Mouse (Mus musculus): ENCODE measurements around the gene Hist2h2bb. TPM values are rescaled to one million over a fixed set of nuclear protein-coding genes. Genes with fewer than 3 reads are reported as not detected.
"Not testable (repeated sequence)": the region's sequence is repeated elsewhere in the genome, so short reads cannot be mapped to it uniquely, and the experiment has no call there.

The Hist2h2bb gene
- 4.0 and 6.5 TPM in 2 replicates for polyA plus RNA-seq (2016; fragmentation: Nextera tagmentation; extraction: Ambion mirVana)

DNA sequence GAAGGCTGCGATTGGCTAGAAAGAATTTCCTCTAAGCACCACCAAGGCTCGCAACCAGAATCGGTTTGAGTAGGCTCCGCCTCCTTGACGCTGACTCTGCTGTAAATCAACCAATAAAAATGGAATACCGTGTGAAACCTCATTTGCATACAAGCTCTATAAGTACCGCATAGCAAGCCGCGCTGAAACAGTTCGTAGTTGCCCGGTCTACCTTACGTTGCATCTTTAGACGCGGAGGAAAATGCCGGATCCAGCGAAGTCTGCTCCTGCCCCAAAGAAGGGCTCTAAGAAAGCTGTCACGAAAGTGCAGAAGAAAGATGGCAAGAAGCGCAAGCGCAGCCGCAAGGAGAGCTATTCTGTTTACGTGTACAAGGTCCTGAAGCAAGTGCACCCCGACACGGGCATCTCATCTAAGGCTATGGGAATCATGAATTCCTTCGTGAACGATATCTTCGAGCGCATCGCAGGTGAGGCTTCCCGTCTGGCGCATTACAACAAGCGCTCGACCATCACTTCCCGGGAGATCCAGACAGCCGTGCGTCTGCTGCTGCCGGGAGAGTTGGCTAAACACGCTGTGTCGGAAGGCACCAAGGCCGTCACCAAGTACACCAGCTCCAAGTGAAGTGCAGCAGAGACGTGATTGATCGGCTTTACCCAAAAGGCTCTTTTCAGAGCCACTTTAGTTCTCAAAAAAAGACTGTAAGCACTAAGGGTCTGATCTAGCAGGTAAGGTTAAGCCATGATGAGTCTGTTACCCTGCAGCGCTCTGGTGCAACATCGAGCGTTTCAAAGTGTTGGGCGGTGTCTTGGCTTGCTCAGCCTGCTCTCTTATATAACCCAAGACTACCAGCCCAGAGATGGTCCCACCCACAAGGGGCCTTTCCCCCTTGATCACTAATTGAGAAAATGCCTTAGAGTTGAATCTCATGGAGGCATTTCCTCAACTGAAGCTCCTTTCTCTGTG is at the start of gene Hist2h2bb:
Hist2h2bb (plus strand) TSS at position 242 of the 964 bp plus-strand sequence.
- Histone ChIP-seq H3K9ac (peak within 1 kb of the TSS; percentile 83), H3K36me3 (no peaks in the 10 kb centered on the region), H3K27me3 (replicated peaks) (no peaks in the 10 kb centered on the region), H3K4me2 (peak within 1 kb of the TSS; percentile 95), H3K4me3 (peak within 1 kb of the TSS; percentile 60), H3K4me1 (replicated peaks) (peaks cover 5% of the 10 kb centered on the region), H3K9me3 (replicated peaks) (no peaks in the 10 kb centered on the region), H3K27ac (ENCODE audit: poor library complexity, severe bottlenecking) (peak within 1 kb of the TSS; percentile 97)
- peak; percentile 96 for ATAC-seq (ENCODE audit: insufficient number of reproducible peaks, low FRiP score)
- WGBS: under 1% methylated on average over 45 of the region's 45 CpGs

- peak overlapping the region; percentile 100 for H3K27ac ChIP-seq (ENCODE audit: poor library complexity, severe bottlenecking)
- H3K36me3 ChIP-seq; H3K27me3 ChIP-seq (replicated peaks); H3K9me3 ChIP-seq (replicated peaks): not testable (repeated sequence)
- peak overlapping the region; percentile 79 for H3K4me3 ChIP-seq
- peaks cover 37% of the 10 kb centered on the region for H3K4me1 ChIP-seq (replicated peaks)
- peak overlapping the region; percentile 90 for H3K4me2 ChIP-seq
- ATAC-seq (ENCODE audit: insufficient number of reproducible peaks, low FRiP score): peak; percentile 4; the same call in 1 of the 2 replicates
- peak overlapping the region; percentile 90 for H3K9ac ChIP-seq
- WGBS: under 1% methylated on average over 43 of the region's 47 CpGs
Measured at GRCm38 (mm10) chr3:96220131-96220764, 49.3 kb upstream of the Hist2h2bb start.

- peak within 1 kb of the TSS; percentile 90 for H3K9ac ChIP-seq
- WGBS: under 1% methylated on average over 43 of the region's 43 CpGs
- ATAC-seq (ENCODE audit: insufficient number of reproducible peaks, low FRiP score): peak; percentile 90
- H3K9me3 ChIP-seq (replicated peaks): no peaks in the 10 kb centered on the region
- H3K27ac ChIP-seq (ENCODE audit: poor library complexity, severe bottlenecking): peak within 1 kb of the TSS; percentile 100
- peaks cover 39% of the 10 kb centered on the region for H3K4me1 ChIP-seq (replicated peaks)
- H3K4me2 ChIP-seq: peak within 1 kb of the TSS; percentile 90
- H3K4me3 ChIP-seq: peak within 1 kb of the TSS; percentile 79
- H3K36me3 ChIP-seq: no peaks in the 10 kb centered on the region
- H3K27me3 ChIP-seq (replicated peaks): no peaks in the 10 kb centered on the region
Measured at GRCm38 (mm10) chr3:96220765-96221639, 48.5 kb upstream of the Hist2h2bb start, which contains the start of the genes Hist2h2ac and Hist2h2be. Hist2h2ac (minus strand) TSS chr3:96220880. Hist2h2be (plus strand) TSS chr3:96221119.

DNA sequence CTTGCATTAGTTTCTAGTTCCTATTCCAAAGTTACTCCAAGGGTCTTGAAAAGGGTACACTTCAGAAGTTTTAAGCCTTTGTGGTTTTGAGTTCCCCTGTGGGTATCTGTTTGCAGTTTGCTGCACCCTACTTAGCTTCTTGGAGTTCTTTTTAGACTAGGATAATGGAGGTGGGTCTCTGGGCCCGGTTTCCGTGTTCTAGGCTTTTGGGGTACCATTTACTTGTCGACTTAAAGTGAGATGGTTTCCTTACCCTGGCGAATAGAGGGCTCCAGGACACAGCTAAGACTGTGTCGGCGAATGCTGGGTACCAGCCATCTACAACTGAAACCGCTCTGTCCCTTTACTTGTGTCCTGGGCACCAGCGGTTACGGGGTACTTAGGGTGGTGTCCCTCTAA is 47.9 kb upstream of the Hist2h2bb start:
- H3K4me2 ChIP-seq: peak overlapping the region; percentile 90
- H3K9me3 ChIP-seq (replicated peaks): no peaks in the 10 kb centered on the region
- peak overlapping the region; percentile 90 for H3K9ac ChIP-seq
- peak overlapping the region; percentile 100 for H3K27ac ChIP-seq (ENCODE audit: poor library complexity, severe bottlenecking)
- no peaks in the 10 kb centered on the region for H3K27me3 ChIP-seq (replicated peaks)
- 30% methylated on average over 9 of the region's 9 CpGs for WGBS
- no peak for ATAC-seq (ENCODE audit: insufficient number of reproducible peaks, low FRiP score)
- H3K4me3 ChIP-seq: peak overlapping the region; percentile 79
- H3K4me1 ChIP-seq (replicated peaks): peaks cover 43% of the 10 kb centered on the region
- H3K36me3 ChIP-seq: no peaks in the 10 kb centered on the region

DNA sequence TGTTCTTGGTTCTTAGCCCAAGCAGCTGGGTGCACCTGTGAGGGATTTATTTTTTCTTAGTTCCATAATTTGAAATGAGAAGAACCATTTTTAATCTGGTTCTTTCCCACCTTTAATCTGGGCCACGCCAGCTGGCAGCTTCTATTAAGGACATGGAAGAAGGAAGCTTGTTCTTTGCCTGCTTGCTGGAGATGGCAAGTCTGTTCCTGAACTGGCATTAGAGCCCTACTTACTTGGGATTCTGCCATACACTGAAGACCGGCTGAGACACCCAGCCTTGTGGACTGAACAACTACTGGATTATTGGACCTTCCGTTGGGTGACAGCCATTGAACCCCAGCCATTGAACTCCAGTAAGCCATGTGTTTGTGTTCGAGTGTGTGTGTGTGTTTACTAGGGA is 46.8 kb upstream of the Hist2h2bb start:
- H3K27ac ChIP-seq (ENCODE audit: poor library complexity, severe bottlenecking): no peak overlapping the region
- no peak overlapping the region for H3K9ac ChIP-seq
- no peaks in the 10 kb centered on the region for H3K9me3 ChIP-seq (replicated peaks)
- H3K4me1 ChIP-seq (replicated peaks): peaks cover 49% of the 10 kb centered on the region
- H3K36me3 ChIP-seq: no peaks in the 10 kb centered on the region
- no peak for ATAC-seq (ENCODE audit: insufficient number of reproducible peaks, low FRiP score)
- no peak overlapping the region for H3K4me3 ChIP-seq
- H3K4me2 ChIP-seq: no peak overlapping the region
- H3K27me3 ChIP-seq (replicated peaks): no peaks in the 10 kb centered on the region
- 87% methylated on average over 4 of the region's 4 CpGs for WGBS

DNA sequence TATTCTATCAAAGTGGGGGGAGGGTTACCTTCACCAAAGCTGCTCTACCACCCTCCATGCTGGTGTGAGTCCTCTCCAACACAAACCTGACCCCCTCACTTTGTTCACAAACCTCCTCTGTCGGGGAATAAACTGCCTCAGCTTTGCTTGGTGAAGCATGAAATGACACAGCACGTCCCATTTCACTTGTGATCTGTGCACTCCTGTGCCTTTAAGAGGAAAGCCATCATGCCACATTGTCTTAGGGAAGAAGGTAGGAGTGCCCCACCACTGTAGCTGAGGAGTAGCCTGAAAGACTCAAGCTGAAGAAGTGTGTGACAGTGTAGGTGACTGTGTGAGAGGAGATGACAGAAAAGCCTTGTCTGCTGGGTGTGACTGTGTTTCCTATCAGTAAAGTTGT is 44.1 kb upstream of the Hist2h2bb start:
- Histone ChIP-seq H3K36me3 (no peaks in the 10 kb centered on the region), H3K4me1 (replicated peaks) (peaks cover 44% of the 10 kb centered on the region), H3K4me2 (no peak overlapping the region), H3K27ac (ENCODE audit: poor library complexity, severe bottlenecking) (no peak overlapping the region), H3K27me3 (replicated peaks) (no peaks in the 10 kb centered on the region), H3K9me3 (replicated peaks) (no peaks in the 10 kb centered on the region), H3K9ac (peak overlapping the region; percentile 58; the same call in 1 of the 2 replicates), H3K4me3 (no peak overlapping the region)
- ATAC-seq (ENCODE audit: insufficient number of reproducible peaks, low FRiP score): no peak
- WGBS: 48% methylated on average over 2 of the region's 2 CpGs

DNA sequence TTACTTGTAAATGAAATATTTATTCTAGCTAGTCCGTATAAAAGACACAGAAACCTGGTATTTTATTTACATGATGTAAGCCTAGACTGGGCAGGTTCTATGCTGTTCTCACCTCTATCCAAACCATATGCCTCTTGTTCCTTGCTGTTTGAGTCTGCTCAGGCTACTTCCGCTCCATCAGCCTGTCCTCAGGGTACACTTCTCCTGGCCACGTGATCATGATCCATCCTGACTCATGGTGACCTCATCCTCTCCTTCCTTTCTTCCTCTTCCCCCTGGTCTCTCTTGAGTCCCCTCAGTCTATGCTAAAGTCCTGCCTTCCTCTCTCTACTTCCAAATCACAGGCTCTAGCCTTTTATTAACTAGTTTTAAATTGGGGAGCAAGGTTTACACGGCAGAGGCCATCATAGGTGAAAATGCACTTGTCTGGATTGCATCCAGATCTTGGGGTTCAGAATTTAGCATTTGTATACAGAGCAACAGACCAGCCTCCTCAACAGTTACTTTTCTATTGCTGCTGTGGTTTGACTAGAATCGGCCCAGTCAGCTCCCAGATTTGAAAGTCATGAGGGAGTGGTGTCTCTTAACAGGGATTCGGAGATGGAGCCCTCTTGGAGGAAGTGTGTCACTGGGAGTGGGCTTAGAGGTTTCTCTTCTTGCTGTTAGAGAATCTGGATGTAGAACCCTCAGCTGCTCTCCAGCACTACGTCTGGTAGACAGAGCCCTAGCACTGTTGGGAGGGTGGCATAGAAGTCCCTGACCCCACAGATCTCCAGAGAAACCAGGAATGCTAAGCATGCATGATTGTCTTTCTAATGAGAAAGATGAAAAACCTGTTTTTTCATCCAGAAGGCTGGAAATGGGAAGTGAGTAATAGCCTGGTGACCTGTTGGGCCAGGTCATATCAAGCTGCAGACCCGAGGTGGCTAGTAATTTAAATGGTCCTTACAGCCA is 42.6 kb upstream of the Hist2h2bb start:
- H3K4me1 ChIP-seq (replicated peaks): peaks cover 37% of the 10 kb centered on the region
- H3K27ac ChIP-seq (ENCODE audit: poor library complexity, severe bottlenecking): no peak overlapping the region
- no peak overlapping the region for H3K4me2 ChIP-seq
- 60% methylated on average over 8 of the region's 8 CpGs for WGBS
- 0 out of 2 replicates have a peak, but pooled peaks have one; percentile 7 for ATAC-seq (ENCODE audit: insufficient number of reproducible peaks, low FRiP score)
- no peak overlapping the region for H3K4me3 ChIP-seq
- no peaks in the 10 kb centered on the region for H3K9me3 ChIP-seq (replicated peaks)
- H3K9ac ChIP-seq: no peak overlapping the region
- H3K36me3 ChIP-seq: no peaks in the 10 kb centered on the region
- no peaks in the 10 kb centered on the region for H3K27me3 ChIP-seq (replicated peaks)

DNA sequence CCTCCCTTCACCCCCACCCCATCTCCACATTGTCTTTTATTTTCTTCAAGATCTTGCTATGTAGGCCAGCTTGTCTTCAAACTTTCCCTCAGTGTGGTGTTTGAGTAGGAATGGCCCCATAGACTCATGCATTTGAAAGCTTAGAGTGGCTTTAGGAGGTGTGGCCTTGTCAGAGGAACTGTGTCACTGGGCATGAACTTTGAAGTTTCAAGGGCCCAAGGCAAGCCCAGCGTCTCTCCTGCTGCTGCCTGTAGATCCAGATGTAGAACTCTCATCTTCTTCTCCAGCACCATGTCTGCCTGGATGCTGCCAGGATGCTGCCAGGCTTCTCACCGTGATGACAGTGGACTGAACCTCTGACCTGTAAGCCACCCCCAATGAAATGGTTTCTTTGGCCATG is 40.7 kb upstream of the Hist2h2bb start:
- ATAC-seq (ENCODE audit: insufficient number of reproducible peaks, low FRiP score): no peak

DNA sequence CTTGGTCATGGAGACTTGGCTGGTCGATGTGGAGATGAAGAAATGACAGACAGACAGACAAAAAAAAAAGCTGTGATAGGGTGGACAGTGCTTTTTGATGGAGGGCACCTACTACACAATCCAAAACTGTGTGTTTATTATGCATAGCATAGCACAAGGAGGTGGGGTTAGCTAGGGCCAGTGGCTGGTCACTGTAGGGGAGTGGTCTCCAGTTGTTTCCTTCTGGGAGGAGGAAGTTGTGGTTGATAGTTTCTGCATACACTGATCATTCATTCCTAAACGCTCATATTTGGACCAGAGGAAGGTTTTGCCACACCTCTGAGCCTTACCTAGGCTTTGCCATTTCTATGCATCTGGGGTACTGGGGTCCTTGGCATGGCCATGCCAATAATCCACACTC is 39.1 kb upstream of the Hist2h2bb start:
- Histone ChIP-seq H3K4me1 (replicated peaks) (peaks cover 16% of the 10 kb centered on the region), H3K9ac (no peak overlapping the region), H3K27me3 (replicated peaks) (no peaks in the 10 kb centered on the region), H3K4me3 (no peak overlapping the region), H3K27ac (ENCODE audit: poor library complexity, severe bottlenecking) (no peak overlapping the region), H3K36me3 (no peaks in the 10 kb centered on the region), H3K9me3 (replicated peaks) (no peaks in the 10 kb centered on the region), H3K4me2 (no peak overlapping the region)
- WGBS: 53% methylated on average over 2 of the region's 2 CpGs
- no peak for ATAC-seq (ENCODE audit: insufficient number of reproducible peaks, low FRiP score)

More for the DNA sequence above, 40.7 kb upstream of the Hist2h2bb start:
- Histone ChIP-seq H3K4me1 (replicated peaks) (peaks cover 24% of the 10 kb centered on the region), H3K36me3 (no peaks in the 10 kb centered on the region), H3K4me3 (no peak overlapping the region), H3K9ac (no peak overlapping the region), H3K27ac (ENCODE audit: poor library complexity, severe bottlenecking) (no peak overlapping the region), H3K4me2 (no peak overlapping the region), H3K27me3 (replicated peaks) (no peaks in the 10 kb centered on the region), H3K9me3 (replicated peaks) (no peaks in the 10 kb centered on the region)
- 71% methylated on average over 2 of the region's 2 CpGs for WGBS
